Mouse (Mus musculus): ENCODE results near the gene Lrwd1.

The Lrwd1 gene

GRCm38 (mm10) chr5:136091927-136092326, 43.9 kb downstream of the Lrwd1 start:
- WGBS, result 76% methylated on average over 5 of the region's 5 CpGs

- 36% methylated on average over 14 of the region's 14 CpGs for WGBS
These were observed 46.9 kb downstream of the Lrwd1 start for GRCm38 (mm10) chr5:136088821-136089575.

GRCm38 (mm10) chr5:136086290-136086689, 49.6 kb downstream of the Lrwd1 start:
- 91% methylated on average over 8 of the region's 8 CpGs for WGBS

- 39% methylated on average over 21 of the region's 21 CpGs for WGBS
These were observed 50.8 kb downstream of the Lrwd1 start for GRCm38 (mm10) chr5:136084891-136085651.

GRCm38 (mm10) chr5:136084144-136084881, 51.6 kb downstream of the Lrwd1 start:
- WGBS, result 5% methylated on average over 23 of the region's 23 CpGs

GRCm38 (mm10) chr5:136083669-136084107, 52.2 kb downstream of the Lrwd1 start, which contains the start of gene Rasa4:
Gene Rasa4, plus strand, starts transcription at chr5:136083916.
- WGBS, result 0% methylated on average over 27 of the region's 28 CpGs

- WGBS, result 81% methylated on average over 4 of the region's 4 CpGs
These were observed 53.5 kb downstream of the Lrwd1 start for GRCm38 (mm10) chr5:136082345-136082744.

GRCm38 (mm10) chr5:136078136-136078535, 57.7 kb downstream of the Lrwd1 start:
- WGBS, result 83% methylated on average over 5 of the region's 5 CpGs

GRCm38 (mm10) chr5:136077001-136077550, 58.8 kb downstream of the Lrwd1 start:
- 70% methylated on average over 9 of the region's 9 CpGs for WGBS

- 26% methylated on average over 7 of the region's 7 CpGs for whole genome bisulfite sequencing
These were observed 59.6 kb downstream of the Lrwd1 start for GRCm38 (mm10) chr5:136076284-136076683.

- 96% methylated on average over 5 of the region's 5 CpGs for WGBS
These were observed 60.8 kb downstream of the Lrwd1 start for GRCm38 (mm10) chr5:136075076-136075475.

- WGBS, result 73% methylated on average over 11 of the region's 11 CpGs
These were observed 62.3 kb downstream of the Lrwd1 start for GRCm38 (mm10) chr5:136073526-136073925.

- 50% methylated on average over 6 of the region's 6 CpGs for WGBS
These were observed 62.8 kb downstream of the Lrwd1 start for GRCm38 (mm10) chr5:136073051-136073450.
